ENCODE assay signal across 14 mouse cellular contexts in genomic region chr11:72068026-72068425, GRCm38 (mm10). TPM values are rescaled to one million over a fixed set of nuclear protein-coding genes. Genes with fewer than 3 reads are reported as not detected.
DNase-seq lines count a peak whose midpoint lies in the region; ATAC-seq lines count a peak whose summit lies in the region.
"Had no signal": no experiment of that assay in that cellular context is flagged by ENCODE, and none has a peak within 500 bp of the region (broad histone marks: within the 10 kb centered on the region; RNA-seq: fewer than 3 reads in every experiment).

No protein-coding gene starts in this region.

- DNase-seq in frontal cortex, postnatal 36 days (ENCODE audit: low spot score in 2 of 2) = no peak
- DNase-seq in right cerebral cortex, postnatal 10 days (ENCODE audit: low spot score in 2 of 2) = peak; percentile 57 to 81
- no peak for DNase-seq in right cerebral cortex, postnatal 14 days
- peak; percentile 59 to 67 for DNase-seq in layer of hippocampus, adult 8-10 months (ENCODE audit: low spot score in 2 of 2)
- no peak for DNase-seq in ovary, postnatal 10 days (ENCODE audit: low spot score)
- DNase-seq in heart, postnatal 4 days = no peak
- no peak for DNase-seq in frontal cortex, postnatal 25 days (ENCODE audit: low spot score in 2 of 2)
- DNase-seq: adrenal gland, adult 2 months; B cell, adult 2 months; heart, postnatal 10 days; kidney, adult 2 months; liver, embryonic 13.5 days had no signal

- ATAC-seq in frontal cortex, adult (ENCODE audit: low TSS enrichment) = peak; percentile 35; the same call in 1 of the 2 replicates

RNA-seq across cellular contexts. Expression of gene Pimreg, which starts 26.2 kb away (rescaled TPM):
- under 1 TPM in 2 of 4 experiments, not detected in 2; 0.58 to 0.77 TPM for total RNA-seq in layer of hippocampus, adult 8-10 months (2022)
- total RNA-seq in heart, postnatal 4 days (2021) = 10 to 100 TPM; 30.5 to 38.3 TPM

RNA-seq across cellular contexts. Expression of gene Aipl1, which starts 30.7 kb away (rescaled TPM):
- total RNA-seq in layer of hippocampus, adult 8-10 months (2022) = not detected
- total RNA-seq in heart, postnatal 4 days (2021) = under 1 TPM in 1 of 2 experiments, not detected in 1; 0.29 TPM
- total RNA-seq: adrenal gland, adult 2 months; layer of hippocampus, postnatal 36 days had no signal

Comparison
In these comparisons a context has a peak if more than half of its experiments do, and no peak if none do; other contexts are left out.
1. DNase-seq: peak in right cerebral cortex, postnatal 10 days (2 of 2) and layer of hippocampus, adult 8-10 months (2 of 2); none in frontal cortex, postnatal 36 days (0 of 2), right cerebral cortex, postnatal 14 days (single experiment), ovary, postnatal 10 days (single experiment), heart, postnatal 4 days (single experiment) and frontal cortex, postnatal 25 days (0 of 2).
2. RNA of gene Pimreg, which starts 26.2 kb away (total RNA-seq): 30.5 to 38.3 TPM in heart, postnatal 4 days; 0.58 to 0.77 TPM in layer of hippocampus, adult 8-10 months; every median in the first group is over 10 times any median in the second.